ENCODE assay signal across 14 mouse cellular contexts in genomic region chr5:142800656-142801055, GRCm38 (mm10). TPM values are rescaled to one million over a fixed set of nuclear protein-coding genes. Genes with fewer than 3 reads are reported as not detected.
DNase-seq lines count a peak whose midpoint lies in the region; ATAC-seq and TF ChIP-seq lines count a peak whose summit lies in the region.
"Had no signal": no experiment of that assay in that cellular context is flagged by ENCODE, and none has a peak within 500 bp of the region (broad histone marks: within the 10 kb centered on the region; RNA-seq: fewer than 3 reads in every experiment).

No protein-coding gene starts in this region.

- no peak for TF ChIP-seq CTCF in heart, postnatal 0 days (IDR thresholded peaks at IDR 0.05; ENCODE audit: low read depth)
- no peak for TF ChIP-seq CTCF in gastrocnemius, adult 2 months (IDR thresholded peaks at IDR 0.05)

- no peak for ATAC-seq in heart, postnatal 0 days (ENCODE audit: insufficient read depth, low read depth)
- no peak for ATAC-seq in forebrain, embryonic 11.5 days (replicated peaks; ENCODE audit: low FRiP score)
- ATAC-seq in inflammation-experienced regulatory T-cells, adult 6 months, result no peak
- ATAC-seq: lung, postnatal 0 days had no signal

- no peak overlapping the region for H3K4me2 ChIP-seq in heart, postnatal 0 days (ENCODE audit: low read depth, low read length)
- peak overlapping the region; percentile 2; the same call in 1 of the 2 replicates for H3K4me2 ChIP-seq in forebrain, embryonic 11.5 days (ENCODE audit: low read depth, low read length, severe bottlenecking)

- TF ChIP-seq EP300 in heart, postnatal 0 days (IDR thresholded peaks at IDR 0.05; ENCODE audit: low read depth), result no peak

- intact Hi-C loops in heart, postnatal 25 days (cut with DNase I), result no loop called here
- intact Hi-C loops in left cerebral cortex, postnatal 4 days (cut with DNase I), result no loop called here
- intact Hi-C loops in gastrocnemius, adult 2 months (cut with DNase I), result no loop called here

- H3K4me3 ChIP-seq in heart, postnatal 0 days (ENCODE audit: low read depth, low read length), result no peak overlapping the region
- H3K4me3 ChIP-seq in forebrain, embryonic 11.5 days (ENCODE audit: low read depth, low read length), result no peak overlapping the region
- H3K4me3 ChIP-seq in midbrain, embryonic 10.5 days, result peak overlapping the region; percentile 7; the same call in 1 of the 2 replicates
- no peak overlapping the region for H3K4me3 ChIP-seq in gastrocnemius, adult 2 months

- H3K27ac ChIP-seq in heart, postnatal 0 days (ENCODE audit: low read depth), result no peak overlapping the region
- peak overlapping the region; percentile 2; the same call in 1 of the 2 replicates for H3K27ac ChIP-seq in forebrain, embryonic 11.5 days (ENCODE audit: low read depth, low read length)
- H3K27ac ChIP-seq in midbrain, embryonic 10.5 days (replicated peaks), result peak overlapping the region; percentile 24; the same call in 1 of the 2 replicates
- H3K27ac ChIP-seq in gastrocnemius, adult 2 months, result no peak overlapping the region

- 0 out of 2 replicates have a peak overlapping the region, but pooled peaks have one; percentile 1 for H3K9ac ChIP-seq in heart, postnatal 0 days (replicated peaks; ENCODE audit: low read depth, low read length)
- no peak overlapping the region for H3K9ac ChIP-seq in forebrain, embryonic 11.5 days (ENCODE audit: low read length)

- DNase-seq in heart, postnatal 0 days (ENCODE audit: low spot score), result no peak
- no peak for DNase-seq in heart, postnatal 25 days (ENCODE audit: low spot score)
- peak; percentile 41 for DNase-seq in MEL-GATA-1-ER (ENCODE audit: extremely low read depth, low read depth)
- no peak for DNase-seq in forebrain, embryonic 11.5 days (ENCODE audit: low spot score)
- DNase-seq in midbrain, embryonic 10.5 days (ENCODE audit: low spot score), result no peak
- DNase-seq in left cerebral cortex, postnatal 4 days, result no peak
- no peak for DNase-seq in gastrocnemius, adult 2 months
- DNase-seq: adrenal gland, postnatal 36 days; cerebellum, postnatal 36 days; gastrocnemius, postnatal 10 days; kidney, postnatal 10 days; thymus, adult 2 months had no signal

- peaks cover 51% of the 10 kb centered on the region for H3K4me1 ChIP-seq in heart, postnatal 0 days (ENCODE audit: control insufficient read depth, insufficient read depth)
- peaks cover 29% of the 10 kb centered on the region for H3K4me1 ChIP-seq in forebrain, embryonic 11.5 days (replicated peaks; ENCODE audit: control insufficient read depth, insufficient read depth, low read length)
- H3K4me1 ChIP-seq in midbrain, embryonic 10.5 days, result peaks cover 75% of the 10 kb centered on the region

- H3K27me3 ChIP-seq in heart, postnatal 0 days (ENCODE audit: control insufficient read depth, insufficient read depth, low read length), result no peaks in the 10 kb centered on the region
- no peaks in the 10 kb centered on the region for H3K27me3 ChIP-seq in forebrain, embryonic 11.5 days (ENCODE audit: control insufficient read depth, insufficient read depth, low read length)
- no peaks in the 10 kb centered on the region for H3K27me3 ChIP-seq in midbrain, embryonic 10.5 days (ENCODE audit: low read depth, poor library complexity, severe bottlenecking)

- H3K9me3 ChIP-seq in heart, postnatal 0 days (replicated peaks; ENCODE audit: control insufficient read depth, low read length), result no peaks in the 10 kb centered on the region
- no peaks in the 10 kb centered on the region for H3K9me3 ChIP-seq in forebrain, embryonic 11.5 days (ENCODE audit: control insufficient read depth, low read length)
- H3K9me3 ChIP-seq in midbrain, embryonic 10.5 days (replicated peaks), result 0 out of 2 replicates have a peak, but pooled peaks cover 3% of the 10 kb centered on the region

- WGBS in heart, postnatal 0 days, result 52% methylated on average over 6 of the region's 6 CpGs
- WGBS in forebrain, embryonic 11.5 days, result 13% methylated on average over 6 of the region's 6 CpGs
- 10% methylated on average over 6 of the region's 6 CpGs for WGBS in midbrain, embryonic 10.5 days

- H3K36me3 ChIP-seq in heart, postnatal 0 days (replicated peaks; ENCODE audit: control insufficient read depth, insufficient read depth, low read length), result peaks cover 3% of the 10 kb centered on the region; the same call in 1 of the 2 replicates
- no peaks in the 10 kb centered on the region for H3K36me3 ChIP-seq in forebrain, embryonic 11.5 days (ENCODE audit: control insufficient read depth, insufficient read depth, low read length)
- H3K36me3 ChIP-seq in midbrain, embryonic 10.5 days, result peaks cover 51% of the 10 kb centered on the region

RNA-seq across cellular contexts. Expression of gene Tnrc18, which starts 16.8 kb away (rescaled TPM):
- total RNA-seq in heart, postnatal 0 days (2014; rRNA removed; ENCODE audit: low replicate concordance), result 69.3 and 79.0 TPM in 2 replicates
- 10.4 TPM in 2 replicates for polyA plus RNA-seq in heart, postnatal 0 days (2015; fragmentation: Nextera tagmentation; extraction: Ambion mirVana)
- total RNA-seq in heart, postnatal 25 days (2021), result 10 to 100 TPM; 50.5 to 59.1 TPM
- 55.2 and 55.7 TPM in 2 replicates for polyA plus RNA-seq in forebrain, embryonic 11.5 days (2014; fragmentation: Nextera tagmentation; extraction: Ambion mirVana)
- 18.7 and 23.2 TPM in 2 replicates for polyA plus RNA-seq in midbrain, embryonic 10.5 days (2016; fragmentation: Nextera tagmentation; extraction: Ambion mirVana)
- 1 to 10 TPM; 1.6 to 4.4 (median 2.9) TPM for polyA plus RNA-seq in inflammation-experienced regulatory T-cells, adult 6 months (2017; shearing (Covaris generic))
- total RNA-seq in left cerebral cortex, postnatal 4 days (2021), result 100 to 1,000 TPM; 232 to 250 TPM
- total RNA-seq in gastrocnemius, adult 2 months (2021), result 10 to 100 TPM; 31.5 to 32.0 TPM

Comparison
In these comparisons a context has a peak if more than half of its experiments do, and no peak if none do; other contexts are left out.
1. H3K27ac ChIP-seq: peak in forebrain, embryonic 11.5 days (single experiment) and midbrain, embryonic 10.5 days (single experiment); none in heart, postnatal 0 days (single experiment) and gastrocnemius, adult 2 months (single experiment).